Mouse (Mus musculus): ENCODE data around the gene Tbc1d22a. TPM values are rescaled to one million over a fixed set of nuclear protein-coding genes. Genes with fewer than 3 reads are reported as not detected.
"Not testable (repeated sequence)": the region's sequence is repeated elsewhere in the genome, so short reads cannot be mapped to it uniquely, and the experiment has no call there.

Tbc1d22a gene
- polyA plus RNA-seq, 1 experiment from 2014 or later, result 10.8 TPM

GRCm38 (mm10) chr15:86184071-86184470, 30.2 kb upstream of the Tbc1d22a start:
- H3K36me3 ChIP-seq, result no peaks in the 10 kb centered on the region
- H3K4me3 ChIP-seq, result peak overlapping the region; percentile 91
- WGBS, result 78% methylated on average over 5 of the region's 5 CpGs
- DNase-seq (ENCODE audit: low spot score), result no peak
- no peaks in the 10 kb centered on the region for H3K9me3 ChIP-seq (replicated peaks)
- H3K4me1 ChIP-seq, result peaks cover 52% of the 10 kb centered on the region
- peaks cover 22% of the 10 kb centered on the region for H3K27me3 ChIP-seq (ENCODE audit: low read depth, poor library complexity, severe bottlenecking)
- no peak overlapping the region for H3K27ac ChIP-seq (replicated peaks)

GRCm38 (mm10) chr15:86184851-86185688, 29.2 kb upstream of the Tbc1d22a start:
- H3K27ac ChIP-seq (replicated peaks), result peak overlapping the region; percentile 93
- DNase-seq (ENCODE audit: low spot score), result peak; percentile 67
- no peaks in the 10 kb centered on the region for H3K9me3 ChIP-seq (replicated peaks)
- peaks cover 56% of the 10 kb centered on the region for H3K4me1 ChIP-seq
- H3K27me3 ChIP-seq (ENCODE audit: low read depth, poor library complexity, severe bottlenecking), result peaks cover 22% of the 10 kb centered on the region
- under 1% methylated on average over 70 of the region's 70 CpGs for WGBS
- H3K36me3 ChIP-seq, result no peaks in the 10 kb centered on the region
- H3K4me3 ChIP-seq, result peak overlapping the region; percentile 91

GRCm38 (mm10) chr15:86185689-86186569, 28.3 kb upstream of the Tbc1d22a start, which contains the start of gene Cerk:
TSS of gene Cerk (minus strand) at chr15:86186141.
- H3K9me3 ChIP-seq (replicated peaks), result no peaks in the 10 kb centered on the region
- peaks cover 56% of the 10 kb centered on the region for H3K4me1 ChIP-seq
- DNase-seq (ENCODE audit: low spot score), result peak; percentile 73
- peak within 1 kb of the TSS; percentile 91 for H3K4me3 ChIP-seq
- H3K27ac ChIP-seq (replicated peaks), result peak within 1 kb of the TSS; percentile 93
- 2% methylated on average over 43 of the region's 43 CpGs for WGBS
- H3K27me3 ChIP-seq (ENCODE audit: low read depth, poor library complexity, severe bottlenecking), result peaks cover 22% of the 10 kb centered on the region
- no peaks in the 10 kb centered on the region for H3K36me3 ChIP-seq

GRCm38 (mm10) chr15:86186686-86187085, 27.6 kb upstream of the Tbc1d22a start:
- 43% methylated on average over 3 of the region's 3 CpGs for WGBS
- H3K4me3 ChIP-seq, result peak overlapping the region; percentile 91; the same call in 1 of the 2 replicates
- H3K36me3 ChIP-seq, result no peaks in the 10 kb centered on the region
- H3K27me3 ChIP-seq (ENCODE audit: low read depth, poor library complexity, severe bottlenecking), result peaks cover 22% of the 10 kb centered on the region
- H3K27ac ChIP-seq (replicated peaks), result no peak overlapping the region
- H3K4me1 ChIP-seq, result peaks cover 55% of the 10 kb centered on the region
- no peaks in the 10 kb centered on the region for H3K9me3 ChIP-seq (replicated peaks)
- no peak for DNase-seq (ENCODE audit: low spot score)

GRCm38 (mm10) chr15:86188186-86188585, 26.1 kb upstream of the Tbc1d22a start:
- H3K9me3 ChIP-seq (replicated peaks), result no peaks in the 10 kb centered on the region
- peaks cover 22% of the 10 kb centered on the region for H3K27me3 ChIP-seq (ENCODE audit: low read depth, poor library complexity, severe bottlenecking)
- H3K27ac ChIP-seq (replicated peaks), result peak overlapping the region; percentile 74
- no peaks in the 10 kb centered on the region for H3K36me3 ChIP-seq
- 41% methylated on average over 5 of the region's 5 CpGs for WGBS
- DNase-seq (ENCODE audit: low spot score), result no peak
- H3K4me3 ChIP-seq, result no peak overlapping the region
- peaks cover 42% of the 10 kb centered on the region for H3K4me1 ChIP-seq

- H3K4me1 ChIP-seq, result peaks cover 42% of the 10 kb centered on the region
- DNase-seq (ENCODE audit: low spot score), result no peak
- H3K27me3 ChIP-seq (ENCODE audit: low read depth, poor library complexity, severe bottlenecking), result peaks cover 18% of the 10 kb centered on the region
- no peaks in the 10 kb centered on the region for H3K36me3 ChIP-seq
- 0 out of 2 replicates have a peak, but pooled peaks cover 4% of the 10 kb centered on the region for H3K9me3 ChIP-seq (replicated peaks)
- WGBS, result 46% methylated on average over 10 of the region's 10 CpGs
- no peak overlapping the region for H3K4me3 ChIP-seq
- peak overlapping the region; percentile 74 for H3K27ac ChIP-seq (replicated peaks)
These were observed 25.4 kb upstream of the Tbc1d22a start for GRCm38 (mm10) chr15:86188746-86189470.

- WGBS, result 81% methylated on average over 3 of the region's 3 CpGs
- Histone ChIP-seq H3K9me3 (replicated peaks) (peaks cover 8% of the 10 kb centered on the region; the same call in 1 of the 2 replicates), H3K36me3 (no peaks in the 10 kb centered on the region), H3K27ac (replicated peaks) (no peak overlapping the region), H3K27me3 (ENCODE audit: low read depth, poor library complexity, severe bottlenecking) (peaks cover 12% of the 10 kb centered on the region), H3K4me3 (no peak overlapping the region), H3K4me1 (peaks cover 27% of the 10 kb centered on the region)
- DNase-seq (ENCODE audit: low spot score), result no peak
These were observed 23.9 kb upstream of the Tbc1d22a start for GRCm38 (mm10) chr15:86190387-86190786.

- H3K4me3 ChIP-seq, result no peak overlapping the region
- no peak for DNase-seq (ENCODE audit: low spot score)
- WGBS, result 76% methylated on average over 1 of the region's 1 CpGs
- no peaks in the 10 kb centered on the region for H3K36me3 ChIP-seq
- peaks cover 17% of the 10 kb centered on the region for H3K4me1 ChIP-seq
- no peak overlapping the region for H3K27ac ChIP-seq (replicated peaks)
- H3K9me3 ChIP-seq (replicated peaks), result peaks cover 8% of the 10 kb centered on the region; the same call in 1 of the 2 replicates
- H3K27me3 ChIP-seq (ENCODE audit: low read depth, poor library complexity, severe bottlenecking), result peaks cover 5% of the 10 kb centered on the region
These were observed 22.8 kb upstream of the Tbc1d22a start for GRCm38 (mm10) chr15:86191505-86191904.

GRCm38 (mm10) chr15:86191933-86192332, 22.3 kb upstream of the Tbc1d22a start:
- Histone ChIP-seq H3K9me3 (replicated peaks) (peaks cover 8% of the 10 kb centered on the region; the same call in 1 of the 2 replicates), H3K36me3 (no peaks in the 10 kb centered on the region), H3K4me3 (no peak overlapping the region), H3K27me3 (ENCODE audit: low read depth, poor library complexity, severe bottlenecking) (peaks cover under 1% of the 10 kb centered on the region), H3K4me1 (peaks cover 15% of the 10 kb centered on the region), H3K27ac (replicated peaks) (no peak overlapping the region)
- no peak for DNase-seq (ENCODE audit: low spot score)
- WGBS, result 92% methylated on average over 3 of the region's 3 CpGs

- not testable (repeated sequence) for H3K4me3 ChIP-seq; H3K4me1 ChIP-seq; H3K9me3 ChIP-seq (replicated peaks); H3K36me3 ChIP-seq; H3K27me3 ChIP-seq (ENCODE audit: low read depth, poor library complexity, severe bottlenecking); H3K27ac ChIP-seq (replicated peaks); DNase-seq (ENCODE audit: low spot score)
- whole genome bisulfite sequencing, result 76% methylated on average over 55 of the region's 55 CpGs
These were observed 19.4 kb upstream of the Tbc1d22a start for GRCm38 (mm10) chr15:86194676-86195453.

- Histone ChIP-seq H3K4me3 (no peak overlapping the region), H3K4me1 (peaks cover 25% of the 10 kb centered on the region), H3K36me3 (no peaks in the 10 kb centered on the region), H3K27ac (replicated peaks) (no peak overlapping the region), H3K9me3 (replicated peaks) (peaks cover 3% of the 10 kb centered on the region; the same call in 1 of the 2 replicates), H3K27me3 (ENCODE audit: low read depth, poor library complexity, severe bottlenecking) (no peaks in the 10 kb centered on the region)
- 96% methylated on average over 5 of the region's 5 CpGs for WGBS
- no peak for DNase-seq (ENCODE audit: low spot score)
These were observed 15.2 kb upstream of the Tbc1d22a start for GRCm38 (mm10) chr15:86199052-86199451.
